Mouse (Mus musculus) small intestine, adult 2 months (tissue): ENCODE data around the gene C1qa.

Experiments
- CTCF ChIP-seq: fragments of 200-500 bp; IDR thresholded peaks from 2 replicates; pipeline ENCODE4 v1.5.1; 2012; ENCODE audit warnings: low read depth, mild to moderate bottlenecking, control low read depth, inconsistent platforms, low read length, moderate library complexity, mixed read lengths; ENCODE audit not compliant: insufficient replicate concordance, insufficient read length; ENCODE audit errors: extremely low read depth
- POLR2A ChIP-seq: fragments of 200-500 bp; IDR thresholded peaks from 2 replicates; pipeline ENCODE4 v1.6.1; 2012; ENCODE audit warnings: low read depth, mild to moderate bottlenecking, control low read depth, inconsistent platforms, low read length, moderate library complexity

DNA sequence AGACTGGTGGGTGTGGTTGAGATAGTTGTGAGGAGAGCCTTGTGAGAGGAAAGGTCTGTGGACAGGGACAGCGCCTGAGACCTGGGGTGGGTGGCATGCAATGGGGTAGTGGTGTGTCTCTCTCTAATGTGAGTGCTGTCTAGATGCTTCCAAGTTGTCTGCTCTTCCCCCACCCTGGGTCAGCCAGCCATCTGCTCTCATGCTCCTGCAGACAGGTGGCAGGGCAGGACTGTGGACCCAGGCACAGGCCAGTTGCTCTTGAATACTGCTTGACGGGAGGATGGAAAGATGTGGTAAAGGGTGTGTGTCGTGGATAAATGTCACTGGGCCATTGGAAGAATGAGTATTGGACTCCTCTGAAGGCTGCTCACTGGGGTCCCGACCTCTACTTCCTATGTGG lies 38.7 kb upstream of the C1qa start:
- TF ChIP-seq POLR2A (no peak), CTCF (no peak)
